Mouse (Mus musculus) MEL-GATA-1-ER (cell line): ENCODE measurements around the gene Pfkp.

Source experiments
- DNase-seq: peaks from one replicate; pipeline ENCODE4 v3.0.0-alpha.2; 2012; ENCODE audit warnings: low read depth; ENCODE audit errors: extremely low read depth

Pfkp gene

GRCm38 (mm10) chr13:6637534-6638124 lies 10.9 kb downstream of the Pfkp start:
- no peak for DNase-seq

- no peak for DNase-seq
Measured at GRCm38 (mm10) chr13:6636976-6637375, 11.6 kb downstream of the Pfkp start.

- DNase-seq, result no peak
Measured at GRCm38 (mm10) chr13:6636520-6636919, 12.1 kb downstream of the Pfkp start.

- no peak for DNase-seq
Measured at GRCm38 (mm10) chr13:6635138-6636076, 13.2 kb downstream of the Pfkp start.

- no peak for DNase-seq
Measured at GRCm38 (mm10) chr13:6634063-6634462, 14.5 kb downstream of the Pfkp start.

- no peak for DNase-seq
Measured at GRCm38 (mm10) chr13:6633524-6633923, 15.1 kb downstream of the Pfkp start.

- no peak for DNase-seq
Measured at GRCm38 (mm10) chr13:6632935-6633334, 15.6 kb downstream of the Pfkp start.

- DNase-seq, result no peak
Measured at GRCm38 (mm10) chr13:6632513-6632912, 16.1 kb downstream of the Pfkp start.

- DNase-seq, result no peak
Measured at GRCm38 (mm10) chr13:6631772-6632510, 16.6 kb downstream of the Pfkp start.

GRCm38 (mm10) chr13:6630660-6631059 lies 17.9 kb downstream of the Pfkp start:
- no peak for DNase-seq

- DNase-seq, result no peak
Measured at GRCm38 (mm10) chr13:6629927-6630326, 18.6 kb downstream of the Pfkp start.

GRCm38 (mm10) chr13:6628998-6629764 lies 19.4 kb downstream of the Pfkp start:
- DNase-seq, result no peak

- DNase-seq, result no peak
Measured at GRCm38 (mm10) chr13:6628261-6628660, 20.3 kb downstream of the Pfkp start.

- no peak for DNase-seq
Measured at GRCm38 (mm10) chr13:6627352-6627751, 21.2 kb downstream of the Pfkp start.

- no peak for DNase-seq
Measured at GRCm38 (mm10) chr13:6626508-6627114, 22.0 kb downstream of the Pfkp start.

GRCm38 (mm10) chr13:6625942-6626341 lies 22.6 kb downstream of the Pfkp start:
- no peak for DNase-seq

- no peak for DNase-seq
Measured at GRCm38 (mm10) chr13:6624604-6625003, 24.0 kb downstream of the Pfkp start.

GRCm38 (mm10) chr13:6624121-6624520 lies 24.5 kb downstream of the Pfkp start:
- no peak for DNase-seq

- no peak for DNase-seq
Measured at GRCm38 (mm10) chr13:6621831-6622230, 26.7 kb downstream of the Pfkp start.

GRCm38 (mm10) chr13:6620250-6620649 lies 28.3 kb downstream of the Pfkp start:
- no peak for DNase-seq

- no peak for DNase-seq
Measured at GRCm38 (mm10) chr13:6618711-6619110, 29.9 kb downstream of the Pfkp start.
